Mouse (Mus musculus) heart, embryonic 14.5 days (tissue): ENCODE results near the gene Abcg8. TPM values are rescaled to one million over a fixed set of nuclear protein-coding genes. Genes with fewer than 3 reads are reported as not detected.

Experiments
- ATAC-seq: fragments of 200-750 bp; cut with Nextera tagmentation; 2 replicates; pipeline ENCODE4 v1.8.0; 2017; ENCODE audit warnings: low read depth, moderate TSS enrichment; ENCODE audit not compliant: insufficient number of reproducible peaks, insufficient read depth, low FRiP score
- H3K27ac ChIP-seq, 2 experiments: fragments of 200-500 bp in 1 of 2; fragments of 300-500 bp in 1 of 2; sonication (generic) in 1 of 2; replicated peaks in 1 of 2; 2 replicates each; pipeline ENCODE4 v1.5.1; 2012 to 2014; ENCODE audit warnings: low read depth in 2 of 2, low read length in 2 of 2, control low read depth in 1 of 2, mild to moderate bottlenecking in 1 of 2, mixed read lengths in 1 of 2; ENCODE audit not compliant: control insufficient read depth in 1 of 2, insufficient read depth in 1 of 2
- H3K27me3 ChIP-seq: fragments of 300-500 bp; sonication (generic); 2 replicates; pipeline ENCODE4 v1.6.1; 2014; ENCODE audit warnings: mild to moderate bottlenecking, low read length, control low read depth; ENCODE audit not compliant: control insufficient read depth, insufficient read depth
- H3K36me3 ChIP-seq: fragments of 300-500 bp; sonication (generic); 2 replicates; pipeline ENCODE4 v1.6.1; 2014; ENCODE audit warnings: mild to moderate bottlenecking, control low read depth, low read length, mixed read lengths; ENCODE audit not compliant: control insufficient read depth, insufficient read depth
- H3K4me1 ChIP-seq, 2 experiments: fragments of 200-500 bp in 1 of 2; fragments of 300-500 bp in 1 of 2; sonication (generic) in 1 of 2; 2 replicates each; pipeline ENCODE4 v1.6.1; 2012 to 2014; ENCODE audit warnings: low read length in 2 of 2, control low read depth in 1 of 2, mixed read lengths in 1 of 2; ENCODE audit not compliant: control insufficient read depth in 2 of 2, insufficient read depth in 2 of 2
- H3K4me2 ChIP-seq: fragments of 300-500 bp; sonication (generic); 2 replicates; pipeline ENCODE4 v1.6.1; 2014; ENCODE audit warnings: mild to moderate bottlenecking, low read length
- H3K4me3 ChIP-seq, 2 experiments: fragments of 200-500 bp in 1 of 2; fragments of 300-500 bp in 1 of 2; sonication (generic) in 1 of 2; 2 replicates each; pipeline ENCODE4 v1.5.1; 2012 to 2014; ENCODE audit warnings: low read length in 2 of 2, mild to moderate bottlenecking in 2 of 2, control low read depth in 1 of 2, low read depth in 1 of 2, moderate library complexity in 1 of 2; ENCODE audit not compliant: control insufficient read depth in 1 of 2, insufficient read depth in 1 of 2
- H3K9ac ChIP-seq: fragments of 300-500 bp; sonication (generic); 2 replicates; pipeline ENCODE4 v1.6.1; 2014; ENCODE audit warnings: mild to moderate bottlenecking, low read length
- H3K9me3 ChIP-seq: fragments of 300-500 bp; sonication (generic); 2 replicates; pipeline ENCODE4 v1.6.1; 2016; ENCODE audit warnings: low read length, control low read depth; ENCODE audit not compliant: control insufficient read depth
- WGBS: fragments of 180-500 bp; shearing (Covaris S2); extraction: QIAGEN DNeasy Blood & Tissue Kit; methylation state at CpG from one replicate; pipeline ENCODE4 v1.1.7; 2014; 5-methylcytosine and 5-hydroxymethylcytosine counted together
- polyA plus RNA-seq: library from polyadenylated mRNA; unstranded; fragments of >200 nt; fragmentation: Nextera tagmentation; extraction: Ambion mirVana; gene quantifications from 2 replicates; pipeline ENCODE4 v1.2.1, GENCODE M21; 2014

Gene Abcg8
- polyA plus RNA-seq, 1 experiment from 2014 or later = not detected

- Histone ChIP-seq H3K36me3 (no peaks in the 10 kb centered on the region), H3K27ac (no peak overlapping the region), H3K27me3 (no peaks in the 10 kb centered on the region), H3K4me1 (no peaks in the 10 kb centered on the region), H3K9me3 (no peaks in the 10 kb centered on the region), H3K4me3 (no peak overlapping the region), H3K9ac (no peak overlapping the region), H3K4me2 (no peak overlapping the region)
- 39% methylated on average over 5 of the region's 5 CpGs for WGBS
- ATAC-seq = no peak
Observed at GRCm38 (mm10) chr17:84658195-84658594, 17.9 kb upstream of the Abcg8 start.

- H3K9me3 ChIP-seq = no peaks in the 10 kb centered on the region
- no peaks in the 10 kb centered on the region for H3K4me1 ChIP-seq
- no peak overlapping the region for H3K9ac ChIP-seq
- no peak overlapping the region for H3K27ac ChIP-seq
- ATAC-seq = no peak
- H3K4me3 ChIP-seq = no peak overlapping the region
- WGBS = 77% methylated on average over 8 of the region's 8 CpGs
- no peaks in the 10 kb centered on the region for H3K36me3 ChIP-seq
- no peak overlapping the region for H3K4me2 ChIP-seq
- no peaks in the 10 kb centered on the region for H3K27me3 ChIP-seq
Observed at GRCm38 (mm10) chr17:84658951-84659350, 17.2 kb upstream of the Abcg8 start.

GRCm38 (mm10) chr17:84665053-84665452 is 11.0 kb upstream of the Abcg8 start:
- no peak for ATAC-seq
- Histone ChIP-seq H3K27ac (no peak overlapping the region), H3K4me1 (peaks cover 0 to 8% of the 10 kb centered on the region in 2 experiments; a peak in 2 of 4 replicates), H3K4me2 (no peak overlapping the region), H3K4me3 (no peak overlapping the region), H3K36me3 (no peaks in the 10 kb centered on the region), H3K27me3 (no peaks in the 10 kb centered on the region), H3K9ac (no peak overlapping the region), H3K9me3 (no peaks in the 10 kb centered on the region)
- WGBS = 26% methylated on average over 10 of the region's 10 CpGs

GRCm38 (mm10) chr17:84665691-84666090 is 10.4 kb upstream of the Abcg8 start:
- Histone ChIP-seq H3K27me3 (no peaks in the 10 kb centered on the region), H3K9me3 (no peaks in the 10 kb centered on the region), H3K9ac (no peak overlapping the region), H3K36me3 (no peaks in the 10 kb centered on the region), H3K4me1 (peaks cover 0 to 8% of the 10 kb centered on the region in 2 experiments; a peak in 2 of 4 replicates), H3K4me3 (no peak overlapping the region), H3K4me2 (no peak overlapping the region), H3K27ac (no peak overlapping the region)
- ATAC-seq = no peak
- WGBS = 41% methylated on average over 9 of the region's 9 CpGs

- no peak overlapping the region for H3K27ac ChIP-seq
- no peak for ATAC-seq
- H3K27me3 ChIP-seq = no peaks in the 10 kb centered on the region
- H3K4me3 ChIP-seq = no peak overlapping the region
- H3K9ac ChIP-seq = no peak overlapping the region
- H3K4me1 ChIP-seq = peaks cover 0 to 8% of the 10 kb centered on the region in 2 experiments; a peak in 2 of 4 replicates
- H3K36me3 ChIP-seq = no peaks in the 10 kb centered on the region
- 81% methylated on average over 3 of the region's 3 CpGs for WGBS
- H3K9me3 ChIP-seq = no peaks in the 10 kb centered on the region
- H3K4me2 ChIP-seq = no peak overlapping the region
Observed at GRCm38 (mm10) chr17:84667848-84668247, 8.3 kb upstream of the Abcg8 start.

- H3K4me2 ChIP-seq = no peak overlapping the region
- H3K36me3 ChIP-seq = no peaks in the 10 kb centered on the region
- peaks cover 12% of the 10 kb centered on the region for H3K27me3 ChIP-seq
- no peak overlapping the region for H3K27ac ChIP-seq
- no peak for ATAC-seq
- H3K9me3 ChIP-seq = no peaks in the 10 kb centered on the region
- 72% methylated on average over 16 of the region's 16 CpGs for WGBS
- no peak overlapping the region for H3K4me3 ChIP-seq
- H3K9ac ChIP-seq = no peak overlapping the region
- peaks cover 3 to 7% of the 10 kb centered on the region in 2 experiments; a peak in 2 of 4 replicates for H3K4me1 ChIP-seq
Observed at GRCm38 (mm10) chr17:84672376-84673369, 3.4 kb upstream of the Abcg8 start.

GRCm38 (mm10) chr17:84674048-84674447 is 2.1 kb upstream of the Abcg8 start:
- Histone ChIP-seq H3K9me3 (no peaks in the 10 kb centered on the region), H3K36me3 (no peaks in the 10 kb centered on the region), H3K27me3 (peaks cover 12% of the 10 kb centered on the region), H3K4me1 (peaks cover 3 to 7% of the 10 kb centered on the region in 2 experiments; a peak in 2 of 4 replicates), H3K4me2 (no peak overlapping the region), H3K9ac (no peak overlapping the region), H3K4me3 (no peak overlapping the region), H3K27ac (no peak overlapping the region)
- ATAC-seq = no peak
- WGBS = 44% methylated on average over 7 of the region's 7 CpGs
